Mouse (Mus musculus) liver, embryonic 11.5 days (tissue): ENCODE measurements at regions not wholly inside any gene's neighbourhood (a gene's known extent, or its start where the extent isn't known, plus 50 kb on each side); places are given as distances from the start of the nearest gene placed in this dataset.
A peak's percentile ranks its signal among the peaks of the same experiment; 100 is the strongest.

Experiments used
- ATAC-seq: fragments of 200-750 bp; cut with Nextera tagmentation; replicated peaks from 2 replicates; pipeline ENCODE4 v1.8.0; 2017; ENCODE audit warnings: moderate number of reproducible peaks, mild to moderate bottlenecking, moderate TSS enrichment, moderate library complexity; ENCODE audit not compliant: low FRiP score
- DNase-seq: peaks from one replicate; pipeline ENCODE4 v3.0.0-alpha.2; 2017; ENCODE audit warnings: low spot score
- H3K27ac ChIP-seq: fragments of 300-500 bp; sonication (generic); 2 replicates; pipeline ENCODE4 v1.5.1; 2014; ENCODE audit warnings: mild to moderate bottlenecking, low read depth, low read length, control low read depth
- H3K27me3 ChIP-seq: fragments of 300-500 bp; sonication (generic); replicated peaks from 2 replicates; pipeline ENCODE4 v1.6.1; 2014; ENCODE audit warnings: low read length, mixed read lengths; ENCODE audit not compliant: control insufficient read depth, insufficient read depth
- H3K36me3 ChIP-seq: fragments of 300-500 bp; sonication (generic); 2 replicates; pipeline ENCODE4 v1.6.1; 2014; ENCODE audit warnings: mild to moderate bottlenecking, low read length, moderate library complexity, mixed read lengths; ENCODE audit not compliant: control insufficient read depth, insufficient read depth
- H3K4me1 ChIP-seq: fragments of 300-500 bp; sonication (generic); replicated peaks from 2 replicates; pipeline ENCODE4 v1.6.1; 2014; ENCODE audit warnings: low read length, mixed read lengths; ENCODE audit not compliant: control insufficient read depth, insufficient read depth
- H3K4me2 ChIP-seq: fragments of 300-500 bp; sonication (generic); 2 replicates; pipeline ENCODE4 v1.6.1; 2014; ENCODE audit warnings: mild to moderate bottlenecking, control low read depth, moderate library complexity
- H3K4me3 ChIP-seq: fragments of 300-500 bp; sonication (generic); 2 replicates; pipeline ENCODE4 v1.5.1; 2014; ENCODE audit warnings: low read depth, low read length, control low read depth
- H3K9ac ChIP-seq: fragments of 300-500 bp; sonication (generic); 2 replicates; pipeline ENCODE4 v1.6.1; 2014; ENCODE audit warnings: low read depth, low read length, control low read depth
- H3K9me3 ChIP-seq: fragments of 300-500 bp; sonication (generic); 2 replicates; pipeline ENCODE4 v1.6.1; 2016; ENCODE audit warnings: low read length, inconsistent platforms, mixed read lengths; ENCODE audit not compliant: control insufficient read depth
- WGBS: fragments of 180-500 bp; shearing (Covaris S2); extraction: QIAGEN DNeasy Blood & Tissue Kit; methylation state at CpG from one replicate; pipeline ENCODE4 v1.1.7; 2014; 5-methylcytosine and 5-hydroxymethylcytosine counted together

DNA sequence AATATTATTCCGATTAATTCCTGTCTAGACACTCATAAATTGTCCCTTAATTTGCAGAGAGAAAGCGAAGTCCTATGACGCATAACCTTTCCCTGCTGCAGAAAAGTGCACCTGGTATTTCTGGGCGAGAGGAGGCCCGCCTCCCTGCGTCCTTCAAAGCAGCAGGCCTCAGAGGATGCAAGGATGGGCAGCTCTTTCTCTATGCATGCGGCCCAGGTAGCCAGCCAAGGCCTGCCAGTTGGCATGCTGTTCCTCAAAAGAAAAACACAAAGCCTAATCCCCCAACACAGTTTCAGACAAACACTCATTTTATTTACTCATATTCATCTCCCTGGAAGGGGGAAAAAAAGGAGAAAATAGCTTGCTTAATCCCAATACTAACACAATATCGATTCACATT is 308.2 kb downstream of the Gm10295 start:
- no peak for ATAC-seq
- WGBS = 79% methylated on average over 8 of the region's 8 CpGs
- Histone ChIP-seq H3K27me3 (no peaks in the 10 kb centered on the region), H3K9ac (no peak overlapping the region), H3K4me2 (no peak overlapping the region), H3K9me3 (no peaks in the 10 kb centered on the region), H3K4me3 (no peak overlapping the region), H3K27ac (no peak overlapping the region), H3K4me1 (no peaks in the 10 kb centered on the region), H3K36me3 (no peaks in the 10 kb centered on the region)
- DNase-seq = no peak

DNA sequence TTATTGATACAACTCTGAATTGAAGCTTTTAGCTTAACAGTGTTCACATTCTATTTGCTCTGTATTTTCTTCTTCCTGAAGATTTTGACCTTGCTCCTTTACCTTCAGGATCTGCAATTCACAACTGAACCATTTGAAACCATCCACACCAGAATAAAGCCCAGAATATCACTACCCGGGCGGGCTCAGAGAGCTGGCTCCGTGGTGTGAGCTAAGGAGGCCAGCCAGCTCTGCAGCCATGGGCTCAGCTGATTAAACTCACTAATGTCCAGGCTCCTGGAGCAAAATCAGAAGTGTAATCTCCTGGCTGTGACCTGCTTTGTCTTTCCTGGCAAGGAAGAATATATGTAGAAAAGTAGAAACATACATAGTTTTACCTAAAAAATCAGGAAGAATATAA is 309.9 kb downstream of the Gm10295 start:
- H3K4me3 ChIP-seq = no peak overlapping the region
- no peaks in the 10 kb centered on the region for H3K9me3 ChIP-seq
- ATAC-seq (no peak), DNase-seq (no peak)
- WGBS = 81% methylated on average over 3 of the region's 3 CpGs
- H3K27me3 ChIP-seq = no peaks in the 10 kb centered on the region
- no peaks in the 10 kb centered on the region for H3K4me1 ChIP-seq
- no peak overlapping the region for H3K27ac ChIP-seq
- no peaks in the 10 kb centered on the region for H3K36me3 ChIP-seq
- no peak overlapping the region for H3K4me2 ChIP-seq
- no peak overlapping the region for H3K9ac ChIP-seq

DNA sequence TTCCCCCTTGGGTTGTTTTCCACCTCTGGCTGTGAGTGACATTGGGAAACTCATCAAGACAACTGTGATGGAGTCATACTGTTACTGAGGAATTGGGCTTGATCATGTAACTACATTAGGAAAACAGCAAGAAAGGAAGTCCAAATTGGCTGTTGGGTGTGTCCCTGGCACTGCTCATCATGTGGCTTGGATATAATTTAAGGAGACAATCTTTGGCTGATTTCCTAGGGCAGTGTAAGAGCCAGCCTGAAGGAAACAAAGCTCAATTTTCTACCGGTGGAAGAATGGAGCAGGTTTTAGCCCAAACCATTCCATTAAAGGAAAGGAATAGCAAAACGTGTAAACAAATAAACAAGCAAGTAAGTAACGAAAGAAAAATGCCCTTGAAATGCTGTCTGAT is 310.4 kb downstream of the Gm10295 start:
- no peak overlapping the region for H3K4me3 ChIP-seq
- H3K27ac ChIP-seq = no peak overlapping the region
- H3K36me3 ChIP-seq = no peaks in the 10 kb centered on the region
- no peak for ATAC-seq
- H3K4me2 ChIP-seq = no peak overlapping the region
- 79% methylated on average over 3 of the region's 3 CpGs for WGBS
- H3K9me3 ChIP-seq = no peaks in the 10 kb centered on the region
- DNase-seq = no peak
- no peak overlapping the region for H3K9ac ChIP-seq
- H3K27me3 ChIP-seq = no peaks in the 10 kb centered on the region
- no peaks in the 10 kb centered on the region for H3K4me1 ChIP-seq

DNA sequence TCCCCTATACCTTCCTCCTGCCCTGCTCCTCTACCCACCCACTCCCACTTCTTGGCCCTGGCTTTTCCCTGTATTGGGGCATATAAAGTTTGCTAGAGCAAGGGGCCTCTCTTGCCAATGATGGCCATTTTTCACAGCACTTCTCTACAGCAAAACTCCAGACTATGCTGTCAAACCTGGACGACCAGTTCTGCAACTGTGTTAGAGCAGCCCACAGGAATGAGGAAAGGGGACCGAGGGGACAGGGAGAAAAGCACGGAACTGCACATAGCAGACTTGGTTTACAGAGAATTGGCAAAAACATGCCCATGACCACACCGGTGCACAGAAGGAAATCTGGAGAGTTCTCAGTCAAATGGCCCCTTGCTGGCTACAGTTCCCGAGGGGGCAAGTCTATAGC is 312.7 kb downstream of the Gm10295 start:
- H3K9ac ChIP-seq = no peak overlapping the region
- 70% methylated on average over 5 of the region's 5 CpGs for WGBS
- H3K36me3 ChIP-seq = no peaks in the 10 kb centered on the region
- no peak overlapping the region for H3K4me3 ChIP-seq
- no peaks in the 10 kb centered on the region for H3K27me3 ChIP-seq
- no peak for ATAC-seq
- no peak for DNase-seq
- no peak overlapping the region for H3K4me2 ChIP-seq
- H3K9me3 ChIP-seq = no peaks in the 10 kb centered on the region
- H3K27ac ChIP-seq = no peak overlapping the region
- no peaks in the 10 kb centered on the region for H3K4me1 ChIP-seq

DNA sequence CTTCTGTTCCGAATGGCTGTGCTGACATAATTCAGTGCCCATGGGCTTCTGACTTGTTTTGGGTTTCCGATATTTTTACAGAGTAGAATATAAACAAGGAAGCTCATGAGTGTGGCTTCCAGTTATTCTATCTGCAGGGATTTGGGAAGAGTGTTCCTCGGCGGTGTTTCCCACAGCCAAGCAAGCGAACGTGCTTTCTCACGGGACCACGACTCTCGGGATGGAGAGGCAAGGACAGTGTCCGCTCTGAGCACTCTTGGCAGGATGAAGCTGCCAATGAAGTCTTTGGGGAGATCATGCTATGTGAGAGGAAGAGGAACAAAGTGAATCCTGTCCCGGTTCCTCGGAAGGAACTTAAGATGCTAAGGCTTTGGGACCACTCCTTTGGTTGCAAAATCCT is 318.2 kb downstream of the Gm10295 start:
- no peaks in the 10 kb centered on the region for H3K9me3 ChIP-seq
- ATAC-seq (no peak), DNase-seq (no peak)
- no peak overlapping the region for H3K27ac ChIP-seq
- no peaks in the 10 kb centered on the region for H3K4me1 ChIP-seq
- H3K4me2 ChIP-seq = no peak overlapping the region
- H3K9ac ChIP-seq = no peak overlapping the region
- WGBS = 87% methylated on average over 12 of the region's 12 CpGs
- no peaks in the 10 kb centered on the region for H3K36me3 ChIP-seq
- H3K27me3 ChIP-seq = no peaks in the 10 kb centered on the region
- H3K4me3 ChIP-seq = no peak overlapping the region

DNA sequence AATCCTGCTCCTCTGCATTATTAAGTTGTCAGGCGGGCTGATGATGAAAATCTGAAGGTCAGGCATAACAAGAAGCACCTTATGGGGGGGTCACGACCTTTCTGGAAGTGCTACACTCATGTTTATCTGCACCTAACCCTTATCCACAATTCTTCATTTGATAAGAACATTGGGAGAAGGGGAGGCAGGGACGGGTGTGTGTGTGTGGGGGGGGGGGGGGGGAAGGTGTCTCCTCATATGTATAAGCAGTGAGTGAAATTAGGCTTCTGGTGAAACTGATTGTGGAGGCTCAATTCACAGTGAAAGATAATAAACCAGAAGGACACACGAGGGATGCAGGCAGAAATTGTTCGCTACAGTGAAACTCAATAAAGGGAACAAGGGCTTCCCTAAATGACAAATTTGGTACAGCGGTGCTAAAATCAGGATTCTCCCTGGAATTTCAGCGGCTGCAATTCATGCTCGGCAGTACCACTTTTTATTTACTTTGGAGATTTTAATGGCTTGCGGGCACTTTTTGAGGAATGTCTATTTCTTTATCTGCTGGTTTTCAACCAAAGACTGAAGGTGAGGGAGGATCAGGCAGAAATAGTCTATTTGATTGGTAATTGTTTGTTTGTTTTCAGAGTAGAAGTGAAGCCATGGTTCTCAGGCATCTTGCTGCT is 327.2 kb downstream of the Gm10295 start:
- Histone ChIP-seq H3K4me3 (no peak overlapping the region), H3K4me1 (no peaks in the 10 kb centered on the region), H3K9me3 (no peaks in the 10 kb centered on the region), H3K9ac (no peak overlapping the region), H3K4me2 (peak overlapping the region; percentile 53), H3K36me3 (no peaks in the 10 kb centered on the region), H3K27me3 (no peaks in the 10 kb centered on the region), H3K27ac (no peak overlapping the region)
- DNase-seq = no peak
- ATAC-seq = no peak
- WGBS = 29% methylated on average over 9 of the region's 9 CpGs

DNA sequence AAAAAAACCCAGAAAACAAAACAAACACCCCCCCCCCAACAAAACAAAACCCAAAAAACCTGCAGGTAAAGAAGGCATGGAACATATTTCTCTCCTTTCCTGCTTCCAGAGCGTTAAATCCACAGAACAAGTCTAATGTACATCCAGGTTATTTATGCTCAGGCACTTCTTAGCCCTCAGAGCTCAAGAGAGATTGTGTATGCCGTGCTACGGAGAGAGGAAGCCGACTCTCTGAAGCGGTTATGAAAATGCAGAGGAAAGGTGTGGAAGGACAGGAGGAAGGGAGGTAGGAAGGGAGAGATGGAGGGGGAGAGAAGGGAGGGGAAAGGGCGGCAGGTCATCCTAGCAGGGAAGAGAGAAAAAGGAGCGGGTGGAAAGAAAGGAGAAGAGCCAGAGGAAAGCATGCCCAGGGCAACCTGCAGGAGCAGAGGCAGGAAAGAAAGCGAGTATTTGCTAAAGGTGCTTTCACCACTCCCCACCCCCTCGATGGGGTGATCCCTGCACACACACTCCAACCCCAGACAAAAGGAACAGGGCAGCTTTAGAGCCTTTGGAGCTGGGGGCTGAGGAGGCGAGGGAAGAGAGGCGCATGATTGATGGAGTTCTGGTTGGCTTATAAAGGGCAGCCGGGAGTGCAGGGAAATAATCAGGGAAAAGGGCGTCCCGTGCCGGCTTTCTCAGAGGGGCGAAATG is 327.9 kb downstream of the Gm10295 start:
- Histone ChIP-seq H3K36me3 (no peaks in the 10 kb centered on the region), H3K27me3 (no peaks in the 10 kb centered on the region), H3K9ac (no peak overlapping the region), H3K9me3 (no peaks in the 10 kb centered on the region), H3K4me1 (no peaks in the 10 kb centered on the region), H3K4me3 (no peak overlapping the region), H3K4me2 (peak overlapping the region; percentile 53), H3K27ac (no peak overlapping the region)
- 20% methylated on average over 16 of the region's 16 CpGs for WGBS
- ATAC-seq (no peak), DNase-seq (peak; percentile 46)
